Mouse (Mus musculus) T-helper 17 cell (primary cell): Measurements from ENCODE around the gene Whrn.

Experiments used
- in situ Hi-C, 2 experiments: fragments of 300-600 bp; cut with MboI, MseI; formaldehyde crosslinking; loops; 1 replicate in 1 of 2; 2 replicates in 1 of 2; pipeline ENCODE4 v1.15.1; 2025; ENCODE audit warnings: high pct_unique_total_duplicates in 2 of 2

Gene Whrn

GRCm38 (mm10) chr4:63494401-63494966 is 1.3 kb downstream of the Whrn start:
- in situ Hi-C loops = no loop called here

- in situ Hi-C loops = no loop called here
Observed at GRCm38 (mm10) chr4:63493351-63494121, 2.3 kb downstream of the Whrn start.

- in situ Hi-C loops = no loop called here
Observed at GRCm38 (mm10) chr4:63491521-63491920, 4.3 kb downstream of the Whrn start.

- in situ Hi-C loops = no loop called here
Observed at GRCm38 (mm10) chr4:63490146-63490545, 5.6 kb downstream of the Whrn start.

- in situ Hi-C loops = loop anchor here in 1 of 2 experiments (5.0 kb wide), 1 partner anchor 72 kb away; no protein-coding TSS in a partner anchor
Observed at GRCm38 (mm10) chr4:63489676-63490075, 6.1 kb downstream of the Whrn start.

- in situ Hi-C loops = loop anchor here in 1 of 2 experiments (5.0 kb wide), 1 partner anchor 71 kb away; no protein-coding TSS in a partner anchor
Observed at GRCm38 (mm10) chr4:63487916-63488315, 7.9 kb downstream of the Whrn start.

GRCm38 (mm10) chr4:63487256-63487655 is 8.5 kb downstream of the Whrn start:
- in situ Hi-C loops = loop anchor here in 1 of 2 experiments (5.0 kb wide), 1 partner anchor 70 kb away; no protein-coding TSS in a partner anchor

- in situ Hi-C loops = loop anchor here in 1 of 2 experiments (5.0 kb wide), 1 partner anchor 69 kb away; no protein-coding TSS in a partner anchor
Observed at GRCm38 (mm10) chr4:63486523-63486922, 9.3 kb downstream of the Whrn start.

- in situ Hi-C loops = no loop called here
Observed at GRCm38 (mm10) chr4:63483741-63484140, 12.1 kb downstream of the Whrn start.

GRCm38 (mm10) chr4:63480845-63481167 is 15.0 kb downstream of the Whrn start:
- in situ Hi-C loops = no loop called here

GRCm38 (mm10) chr4:63480098-63480844 is 15.5 kb downstream of the Whrn start:
- in situ Hi-C loops = no loop called here

GRCm38 (mm10) chr4:63478036-63478435 is 17.8 kb downstream of the Whrn start:
- in situ Hi-C loops = no loop called here

GRCm38 (mm10) chr4:63476891-63477290 is 18.9 kb downstream of the Whrn start:
- in situ Hi-C loops = no loop called here

GRCm38 (mm10) chr4:63475208-63475607 is 20.6 kb downstream of the Whrn start:
- in situ Hi-C loops = no loop called here

GRCm38 (mm10) chr4:63474439-63474838 is 21.4 kb downstream of the Whrn start:
- in situ Hi-C loops = no loop called here

GRCm38 (mm10) chr4:63467338-63467737 is 28.5 kb downstream of the Whrn start:
- in situ Hi-C loops = no loop called here

- in situ Hi-C loops = no loop called here
Observed at GRCm38 (mm10) chr4:63466192-63466591, 29.6 kb downstream of the Whrn start.

GRCm38 (mm10) chr4:63460876-63461525 is 34.8 kb downstream of the Whrn start:
- in situ Hi-C loops = no loop called here

GRCm38 (mm10) chr4:63459141-63459789 is 36.5 kb downstream of the Whrn start:
- in situ Hi-C loops = no loop called here

GRCm38 (mm10) chr4:63456547-63456946 is 39.2 kb downstream of the Whrn start:
- in situ Hi-C loops = no loop called here

- in situ Hi-C loops = no loop called here
Observed at GRCm38 (mm10) chr4:63453939-63454513, 41.8 kb downstream of the Whrn start.
